Mouse (Mus musculus): ENCODE data around the gene Slc16a2. TPM values are rescaled to one million over a fixed set of nuclear protein-coding genes. Genes with fewer than 3 reads are reported as not detected.

The Slc16a2 gene
- 2.4 and 2.9 TPM in 2 replicates for polyA plus RNA-seq (2012; rRNA removed)

GRCm38 (mm10) chrX:103821832-103822196, at the start of gene Slc16a2:
Gene Slc16a2, minus strand, starts transcription at chrX:103821983.

Other genes starting within 250 kb of the Slc16a2 start
- gene Zcchc13, start 191.4 kb downstream of the Slc16a2 start, polyA plus RNA-seq (2012; rRNA removed): not detected in 2 replicates
- 0.29 and 0.64 TPM in 2 replicates for gene Rlim, start 159.3 kb upstream of the Slc16a2 start, polyA plus RNA-seq (2012; rRNA removed)

Measured in stomach, adult 2 months (tissue).